Mouse (Mus musculus): ENCODE measurements at regions not wholly inside any gene's neighbourhood (a gene's known extent, or its start where the extent isn't known, plus 50 kb on each side); places are given as distances from the start of the nearest gene placed in this dataset.

GRCm38 (mm10) chr3:38541296-38541695 lies 56.7 kb upstream of the Ankrd50 start:
- DNase-seq (ENCODE audit: low read depth in 1 of 2, low spot score in 2 of 2), result no peak
- no peaks in the 10 kb centered on the region for H3K4me1 ChIP-seq (ENCODE audit: control insufficient read depth, insufficient read depth, insufficient read length)
- WGBS, result 88% methylated on average over 3 of the region's 3 CpGs

GRCm38 (mm10) chr3:38538309-38538708 lies 53.7 kb upstream of the Ankrd50 start:
- Histone ChIP-seq H3K4me1 (ENCODE audit: control insufficient read depth, insufficient read depth, insufficient read length) (no peaks in the 10 kb centered on the region), H3K27ac (ENCODE audit: insufficient read depth, low read length) (no peak overlapping the region), H3K36me3 (ENCODE audit: control insufficient read depth, insufficient read depth, low read length) (no peaks in the 10 kb centered on the region), H3K27me3 (ENCODE audit: control insufficient read depth, insufficient read depth, low read length) (no peaks in the 10 kb centered on the region), H3K4me3 (ENCODE audit: extremely low read depth, insufficient read depth, insufficient read length) (no peak overlapping the region)
- DNase-seq (ENCODE audit: low read depth in 1 of 2, low spot score in 2 of 2), result no peak
- WGBS, result 84% methylated on average over 2 of the region's 2 CpGs
- TF ChIP-seq POLR2A (IDR thresholded peaks at IDR 0.05; ENCODE audit: low read depth, low read length) (no peak), CTCF (IDR thresholded peaks at IDR 0.05; ENCODE audit: extremely low read depth, insufficient read depth, insufficient read length, insufficient replicate concordance) (no peak)

More at GRCm38 (mm10) chr3:38541296-38541695, 56.7 kb upstream of the Ankrd50 start:
- H3K27me3 ChIP-seq (ENCODE audit: control insufficient read depth, insufficient read depth, low read length), result no peaks in the 10 kb centered on the region
- TF ChIP-seq CTCF (IDR thresholded peaks at IDR 0.05; ENCODE audit: extremely low read depth, insufficient read depth, insufficient read length, insufficient replicate concordance) (no peak), POLR2A (IDR thresholded peaks at IDR 0.05; ENCODE audit: low read depth, low read length) (no peak)
- no peak overlapping the region for H3K27ac ChIP-seq (ENCODE audit: insufficient read depth, low read length)
- H3K4me3 ChIP-seq (ENCODE audit: extremely low read depth, insufficient read depth, insufficient read length), result no peak overlapping the region
- no peaks in the 10 kb centered on the region for H3K36me3 ChIP-seq (ENCODE audit: control insufficient read depth, insufficient read depth, low read length)

GRCm38 (mm10) chr3:38537770-38538169 lies 53.1 kb upstream of the Ankrd50 start:
- no peaks in the 10 kb centered on the region for H3K27me3 ChIP-seq (ENCODE audit: control insufficient read depth, insufficient read depth, low read length)
- no peak overlapping the region for H3K27ac ChIP-seq (ENCODE audit: insufficient read depth, low read length)
- no peaks in the 10 kb centered on the region for H3K4me1 ChIP-seq (ENCODE audit: control insufficient read depth, insufficient read depth, insufficient read length)
- no peaks in the 10 kb centered on the region for H3K36me3 ChIP-seq (ENCODE audit: control insufficient read depth, insufficient read depth, low read length)
- no peak for DNase-seq (ENCODE audit: low read depth in 1 of 2, low spot score in 2 of 2)
- no peak overlapping the region for H3K4me3 ChIP-seq (ENCODE audit: extremely low read depth, insufficient read depth, insufficient read length)
- TF ChIP-seq CTCF (IDR thresholded peaks at IDR 0.05; ENCODE audit: extremely low read depth, insufficient read depth, insufficient read length, insufficient replicate concordance), result no peak
- TF ChIP-seq POLR2A (IDR thresholded peaks at IDR 0.05; ENCODE audit: low read depth, low read length), result no peak

Data from spleen, adult 2 months (tissue).